Mouse (Mus musculus) kidney, embryonic 15.5 days (tissue): ENCODE measurements around the gene Plcz1. TPM values are rescaled to one million over a fixed set of nuclear protein-coding genes. Genes with fewer than 3 reads are reported as not detected.
A peak's percentile ranks its signal among the peaks of the same experiment; 100 is the strongest.

ENCODE experiments used
- ATAC-seq: fragments of 200-750 bp; cut with Nextera tagmentation; replicated peaks from 2 replicates; pipeline ENCODE4 v1.8.0; 2017; ENCODE audit warnings: moderate TSS enrichment; ENCODE audit not compliant: low FRiP score
- H3K27ac ChIP-seq: fragments of 300-500 bp; sonication (generic); 2 replicates; pipeline ENCODE4 v1.5.1; 2015; ENCODE audit warnings: mild to moderate bottlenecking, inconsistent platforms
- H3K27me3 ChIP-seq: fragments of 300-500 bp; sonication (generic); 2 replicates; pipeline ENCODE4 v1.6.1; 2015; ENCODE audit warnings: inconsistent platforms
- H3K36me3 ChIP-seq: fragments of 300-500 bp; sonication (generic); 2 replicates; pipeline ENCODE4 v1.6.1; 2015; ENCODE audit warnings: inconsistent platforms
- H3K4me1 ChIP-seq: fragments of 300-500 bp; sonication (generic); 2 replicates; pipeline ENCODE4 v1.6.1; 2015; ENCODE audit warnings: inconsistent platforms
- H3K4me2 ChIP-seq: fragments of 300-500 bp; sonication (generic); 2 replicates; pipeline ENCODE4 v1.6.1; 2015; ENCODE audit warnings: moderate library complexity, mild to moderate bottlenecking, inconsistent platforms
- H3K4me3 ChIP-seq: fragments of 300-500 bp; sonication (generic); replicated peaks from 2 replicates; pipeline ENCODE4 v1.5.1; 2015; ENCODE audit warnings: mild to moderate bottlenecking, inconsistent platforms
- H3K9ac ChIP-seq: fragments of 300-500 bp; sonication (generic); 2 replicates; pipeline ENCODE4 v1.6.1; 2015; ENCODE audit warnings: mild to moderate bottlenecking, inconsistent platforms
- H3K9me3 ChIP-seq: fragments of 300-500 bp; sonication (generic); replicated peaks from 2 replicates; pipeline ENCODE4 v1.6.1; 2016; ENCODE audit warnings: inconsistent platforms
- WGBS: fragments of 180-500 bp; shearing (Covaris S2); methylation state at CpG from one replicate; pipeline ENCODE4 v1.1.7; 2015; ENCODE audit warnings: mixed read lengths; 5-methylcytosine and 5-hydroxymethylcytosine counted together
- polyA plus RNA-seq: library from polyadenylated mRNA; unstranded; fragments of >200 nt; fragmentation: Nextera tagmentation; extraction: Ambion mirVana; gene quantifications from 2 replicates; pipeline ENCODE4 v1.2.1, GENCODE M21; 2015

The Plcz1 gene
- not detected in 2 replicates for polyA plus RNA-seq

- no peaks in the 10 kb centered on the region for H3K36me3 ChIP-seq
- no peaks in the 10 kb centered on the region for H3K27me3 ChIP-seq
- WGBS = 89% methylated on average over 5 of the region's 5 CpGs
- no peak within 1 kb of the TSS for H3K9ac ChIP-seq
- ATAC-seq = no peak
- H3K27ac ChIP-seq = no peak within 1 kb of the TSS
- H3K4me1 ChIP-seq = no peaks in the 10 kb centered on the region
- no peaks in the 10 kb centered on the region for H3K9me3 ChIP-seq
- no peak within 1 kb of the TSS for H3K4me3 ChIP-seq
- no peak within 1 kb of the TSS for H3K4me2 ChIP-seq
Observed at GRCm38 (mm10) chr6:140041357-140041756, at the start of gene Plcz1. Gene Plcz1 (minus strand): TSS chr6:140041457.

GRCm38 (mm10) chr6:140089855-140090254 lies 48.6 kb upstream of the Plcz1 start:
- 75% methylated on average over 5 of the region's 5 CpGs for WGBS
- no peak overlapping the region for H3K4me2 ChIP-seq

GRCm38 (mm10) chr6:140081739-140082138 lies 40.5 kb upstream of the Plcz1 start:
- no peaks in the 10 kb centered on the region for H3K9me3 ChIP-seq
- H3K27ac ChIP-seq = no peak overlapping the region
- H3K9ac ChIP-seq = no peak overlapping the region
- H3K27me3 ChIP-seq = no peaks in the 10 kb centered on the region
- H3K4me2 ChIP-seq = no peak overlapping the region
- no peak overlapping the region for H3K4me3 ChIP-seq
- ATAC-seq = peak; percentile 56; the same call in 1 of the 2 replicates
- H3K36me3 ChIP-seq = no peaks in the 10 kb centered on the region
- WGBS = 78% methylated on average over 3 of the region's 3 CpGs
- no peaks in the 10 kb centered on the region for H3K4me1 ChIP-seq

More at GRCm38 (mm10) chr6:140089855-140090254, 48.6 kb upstream of the Plcz1 start:
- no peak overlapping the region for H3K4me3 ChIP-seq
- no peaks in the 10 kb centered on the region for H3K4me1 ChIP-seq
- no peaks in the 10 kb centered on the region for H3K36me3 ChIP-seq
- H3K27me3 ChIP-seq = no peaks in the 10 kb centered on the region
- H3K9ac ChIP-seq = no peak overlapping the region
- H3K9me3 ChIP-seq = no peaks in the 10 kb centered on the region
- ATAC-seq = no peak
- no peak overlapping the region for H3K27ac ChIP-seq

GRCm38 (mm10) chr6:140080933-140081332 lies 39.7 kb upstream of the Plcz1 start:
- no peak overlapping the region for H3K4me3 ChIP-seq
- ATAC-seq = no peak
- no peaks in the 10 kb centered on the region for H3K4me1 ChIP-seq
- H3K9ac ChIP-seq = no peak overlapping the region
- WGBS = 78% methylated on average over 7 of the region's 7 CpGs
- no peak overlapping the region for H3K4me2 ChIP-seq
- no peaks in the 10 kb centered on the region for H3K36me3 ChIP-seq
- H3K27ac ChIP-seq = no peak overlapping the region
- no peaks in the 10 kb centered on the region for H3K9me3 ChIP-seq
- H3K27me3 ChIP-seq = no peaks in the 10 kb centered on the region

- 89% methylated on average over 8 of the region's 8 CpGs for WGBS
- H3K4me1 ChIP-seq = no peaks in the 10 kb centered on the region
- no peak overlapping the region for H3K9ac ChIP-seq
- no peaks in the 10 kb centered on the region for H3K9me3 ChIP-seq
- H3K36me3 ChIP-seq = no peaks in the 10 kb centered on the region
- no peak overlapping the region for H3K4me3 ChIP-seq
- H3K4me2 ChIP-seq = no peak overlapping the region
- no peak for ATAC-seq
- H3K27ac ChIP-seq = no peak overlapping the region
- no peaks in the 10 kb centered on the region for H3K27me3 ChIP-seq
Observed at GRCm38 (mm10) chr6:140069177-140069576, 27.9 kb upstream of the Plcz1 start.

GRCm38 (mm10) chr6:140054271-140054928 lies 13.1 kb upstream of the Plcz1 start:
- 77% methylated on average over 5 of the region's 5 CpGs for WGBS
- no peak overlapping the region for H3K27ac ChIP-seq
- H3K36me3 ChIP-seq = no peaks in the 10 kb centered on the region
- peaks cover 5% of the 10 kb centered on the region; the same call in 1 of the 2 replicates for H3K4me1 ChIP-seq
- H3K9ac ChIP-seq = no peak overlapping the region
- no peaks in the 10 kb centered on the region for H3K9me3 ChIP-seq
- no peak overlapping the region for H3K4me2 ChIP-seq
- no peaks in the 10 kb centered on the region for H3K27me3 ChIP-seq
- H3K4me3 ChIP-seq = no peak overlapping the region
- no peak for ATAC-seq

- Histone ChIP-seq H3K9ac (no peak overlapping the region), H3K27me3 (no peaks in the 10 kb centered on the region), H3K36me3 (no peaks in the 10 kb centered on the region), H3K4me3 (no peak overlapping the region), H3K4me1 (peaks cover 5% of the 10 kb centered on the region; the same call in 1 of the 2 replicates), H3K9me3 (no peaks in the 10 kb centered on the region), H3K27ac (peak overlapping the region; percentile 30), H3K4me2 (no peak overlapping the region)
- WGBS = 54% methylated on average over 5 of the region's 5 CpGs
- peak; percentile 56; the same call in 1 of the 2 replicates for ATAC-seq
Observed at GRCm38 (mm10) chr6:140051476-140051875, 10.2 kb upstream of the Plcz1 start.

- Histone ChIP-seq H3K4me2 (no peak within 1 kb of the TSS), H3K27me3 (no peaks in the 10 kb centered on the region), H3K27ac (no peak within 1 kb of the TSS), H3K36me3 (no peaks in the 10 kb centered on the region), H3K9me3 (no peaks in the 10 kb centered on the region), H3K4me1 (no peaks in the 10 kb centered on the region), H3K9ac (no peak within 1 kb of the TSS), H3K4me3 (no peak within 1 kb of the TSS)
- WGBS = 96% methylated on average over 7 of the region's 7 CpGs
- no peak for ATAC-seq
Observed at GRCm38 (mm10) chr6:140040952-140041351, 305 bp downstream of the Plcz1 start, which contains the start of gene Capza3. Gene Capza3 (plus strand): TSS chr6:140041252.

- H3K27ac ChIP-seq = no peak overlapping the region
- H3K9ac ChIP-seq = no peak overlapping the region
- WGBS = 89% methylated on average over 7 of the region's 7 CpGs
- H3K36me3 ChIP-seq = no peaks in the 10 kb centered on the region
- no peaks in the 10 kb centered on the region for H3K9me3 ChIP-seq
- ATAC-seq = no peak
- no peaks in the 10 kb centered on the region for H3K27me3 ChIP-seq
- H3K4me1 ChIP-seq = no peaks in the 10 kb centered on the region
- H3K4me3 ChIP-seq = no peak overlapping the region
- no peak overlapping the region for H3K4me2 ChIP-seq
Observed at GRCm38 (mm10) chr6:140024404-140024803, 16.9 kb downstream of the Plcz1 start.

GRCm38 (mm10) chr6:140005181-140005580 lies 36.1 kb downstream of the Plcz1 start:
- H3K4me2 ChIP-seq = no peak overlapping the region
- 86% methylated on average over 3 of the region's 3 CpGs for WGBS
- H3K4me1 ChIP-seq = 0 out of 2 replicates have a peak, but pooled peaks cover 4% of the 10 kb centered on the region
- H3K4me3 ChIP-seq = no peak overlapping the region
- no peaks in the 10 kb centered on the region for H3K36me3 ChIP-seq
- H3K9me3 ChIP-seq = peaks cover 5% of the 10 kb centered on the region; the same call in 1 of the 2 replicates
- H3K9ac ChIP-seq = no peak overlapping the region
- no peaks in the 10 kb centered on the region for H3K27me3 ChIP-seq
- H3K27ac ChIP-seq = no peak overlapping the region
- no peak for ATAC-seq

- no peak overlapping the region for H3K9ac ChIP-seq
- H3K4me1 ChIP-seq = 0 out of 2 replicates have a peak, but pooled peaks cover 4% of the 10 kb centered on the region
- no peaks in the 10 kb centered on the region for H3K36me3 ChIP-seq
- no peak overlapping the region for H3K27ac ChIP-seq
- WGBS = 85% methylated on average over 10 of the region's 10 CpGs
- no peaks in the 10 kb centered on the region for H3K27me3 ChIP-seq
- no peak overlapping the region for H3K4me3 ChIP-seq
- no peak overlapping the region for H3K4me2 ChIP-seq
- H3K9me3 ChIP-seq = no peaks in the 10 kb centered on the region
- no peak for ATAC-seq
Observed at GRCm38 (mm10) chr6:139989597-139989996, 51.7 kb downstream of the Plcz1 start.

- no peak overlapping the region for H3K4me3 ChIP-seq
- H3K27ac ChIP-seq = no peak overlapping the region
- no peak overlapping the region for H3K4me2 ChIP-seq
- H3K9ac ChIP-seq = no peak overlapping the region
- 0 out of 2 replicates have a peak, but pooled peaks cover 4% of the 10 kb centered on the region for H3K4me1 ChIP-seq
- no peaks in the 10 kb centered on the region for H3K36me3 ChIP-seq
- H3K27me3 ChIP-seq = no peaks in the 10 kb centered on the region
- no peaks in the 10 kb centered on the region for H3K9me3 ChIP-seq
- ATAC-seq = no peak
- 86% methylated on average over 6 of the region's 6 CpGs for WGBS
Observed at GRCm38 (mm10) chr6:139989075-139989474, 52.2 kb downstream of the Plcz1 start.
